Mouse (Mus musculus) forebrain, embryonic 11.5 days (tissue): ENCODE data around the gene Nagk. TPM values are rescaled to one million over a fixed set of nuclear protein-coding genes. Genes with fewer than 3 reads are reported as not detected.
"Not testable (repeated sequence)": the region's sequence is repeated elsewhere in the genome, so short reads cannot be mapped to it uniquely, and the experiment has no call there.

ENCODE experiments used
- ATAC-seq: fragments of 200-750 bp; cut with Nextera tagmentation; replicated peaks from 2 replicates; pipeline ENCODE4 v1.8.0; 2017; ENCODE audit warnings: moderate TSS enrichment; ENCODE audit not compliant: low FRiP score
- DNase-seq: peaks from one replicate; pipeline ENCODE4 v3.0.0-alpha.2; 2017; ENCODE audit warnings: low spot score
- H3K27ac ChIP-seq: fragments of 300-500 bp; sonication (generic); 2 replicates; pipeline ENCODE4 v1.5.1; 2014; ENCODE audit warnings: low read depth, low read length
- H3K27me3 ChIP-seq: fragments of 300-500 bp; sonication (generic); 2 replicates; pipeline ENCODE4 v1.6.1; 2014; ENCODE audit warnings: mild to moderate bottlenecking, low read length, mixed read lengths; ENCODE audit not compliant: control insufficient read depth, insufficient read depth
- H3K36me3 ChIP-seq: fragments of 300-500 bp; sonication (generic); 2 replicates; pipeline ENCODE4 v1.6.1; 2014; ENCODE audit warnings: mild to moderate bottlenecking, low read length, moderate library complexity, mixed read lengths; ENCODE audit not compliant: control insufficient read depth, insufficient read depth
- H3K4me1 ChIP-seq: fragments of 300-500 bp; sonication (generic); replicated peaks from 2 replicates; pipeline ENCODE4 v1.6.1; 2014; ENCODE audit warnings: low read length, mixed read lengths; ENCODE audit not compliant: control insufficient read depth, insufficient read depth
- H3K4me2 ChIP-seq: fragments of 300-500 bp; sonication (generic); 2 replicates; pipeline ENCODE4 v1.6.1; 2014; ENCODE audit warnings: low read depth, mild to moderate bottlenecking, low read length, moderate library complexity, mixed read lengths; ENCODE audit not compliant: severe bottlenecking
- H3K4me3 ChIP-seq: fragments of 300-500 bp; sonication (generic); 2 replicates; pipeline ENCODE4 v1.5.1; 2014; ENCODE audit warnings: low read depth, low read length
- H3K9ac ChIP-seq: fragments of 300-500 bp; sonication (generic); 2 replicates; pipeline ENCODE4 v1.6.1; 2014; ENCODE audit warnings: low read length
- H3K9me3 ChIP-seq: fragments of 300-500 bp; sonication (generic); 2 replicates; pipeline ENCODE4 v1.6.1; 2016; ENCODE audit warnings: low read length, mixed read lengths; ENCODE audit not compliant: control insufficient read depth
- WGBS: fragments of 180-500 bp; shearing (Covaris S2); extraction: QIAGEN DNeasy Blood & Tissue Kit; methylation state at CpG from one replicate; pipeline ENCODE4 v1.1.7; 2014; 5-methylcytosine and 5-hydroxymethylcytosine counted together
- polyA plus RNA-seq: library from polyadenylated mRNA; unstranded; fragments of >200 nt; fragmentation: Nextera tagmentation; extraction: Ambion mirVana; gene quantifications from 2 replicates; pipeline ENCODE4 v1.2.1, GENCODE M21; 2014

The Nagk gene
- polyA plus RNA-seq, 1 experiment from 2014 or later, result 36.0 TPM

GRCm38 (mm10) chr6:83790533-83790932 lies 4.2 kb upstream of the Nagk start:
- H3K27ac ChIP-seq, ATAC-seq, H3K9me3 ChIP-seq, DNase-seq, H3K9ac ChIP-seq, H3K4me2 ChIP-seq, H3K4me3 ChIP-seq, H3K36me3 ChIP-seq, H3K4me1 ChIP-seq, H3K27me3 ChIP-seq: not testable (repeated sequence)
- 91% methylated on average over 5 of the region's 5 CpGs for WGBS

- Histone ChIP-seq H3K36me3 (no peaks in the 10 kb centered on the region), H3K9me3 (no peaks in the 10 kb centered on the region), H3K9ac (no peak overlapping the region), H3K4me3 (no peak overlapping the region), H3K4me1 (peaks cover 6% of the 10 kb centered on the region; the same call in 1 of the 2 replicates), H3K4me2 (no peak overlapping the region), H3K27me3 (no peaks in the 10 kb centered on the region), H3K27ac (no peak overlapping the region)
- DNase-seq, result no peak
- 73% methylated on average over 4 of the region's 4 CpGs for WGBS
- ATAC-seq, result no peak
These were observed 3.4 kb upstream of the Nagk start for GRCm38 (mm10) chr6:83791251-83791890.

DNA sequence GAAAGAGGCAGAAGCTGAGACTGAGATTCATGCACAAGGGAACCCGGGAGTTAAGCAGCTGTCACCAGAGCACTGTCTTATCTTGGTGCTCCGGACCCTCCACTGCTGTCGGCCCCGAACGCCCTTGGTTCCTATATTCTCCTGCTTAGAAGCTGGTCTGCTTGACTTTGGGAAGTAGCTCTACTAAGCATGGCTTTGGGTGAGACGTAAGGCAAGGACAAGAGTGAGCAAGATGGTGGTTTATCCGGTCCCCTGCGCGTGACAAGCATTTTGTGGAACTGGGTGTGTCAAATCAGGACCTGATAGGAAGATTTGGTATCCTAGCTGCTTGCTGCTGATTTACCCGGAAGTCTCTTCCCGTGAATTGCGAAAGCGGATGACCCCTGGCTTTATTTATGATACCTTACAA lies 714 bp downstream of the Nagk start:
- Histone ChIP-seq H3K36me3 (no peaks in the 10 kb centered on the region), H3K9ac (peak overlapping the region; percentile 78), H3K4me2 (peak overlapping the region; percentile 95), H3K9me3 (no peaks in the 10 kb centered on the region), H3K27me3 (no peaks in the 10 kb centered on the region), H3K27ac (peak overlapping the region; percentile 91), H3K4me3 (peak overlapping the region; percentile 66), H3K4me1 (peaks cover 4% of the 10 kb centered on the region; the same call in 1 of the 2 replicates)
- ATAC-seq (no peak; the same call in 1 of the 2 replicates), DNase-seq (no peak)
- 17% methylated on average over 13 of the region's 13 CpGs for WGBS

DNA sequence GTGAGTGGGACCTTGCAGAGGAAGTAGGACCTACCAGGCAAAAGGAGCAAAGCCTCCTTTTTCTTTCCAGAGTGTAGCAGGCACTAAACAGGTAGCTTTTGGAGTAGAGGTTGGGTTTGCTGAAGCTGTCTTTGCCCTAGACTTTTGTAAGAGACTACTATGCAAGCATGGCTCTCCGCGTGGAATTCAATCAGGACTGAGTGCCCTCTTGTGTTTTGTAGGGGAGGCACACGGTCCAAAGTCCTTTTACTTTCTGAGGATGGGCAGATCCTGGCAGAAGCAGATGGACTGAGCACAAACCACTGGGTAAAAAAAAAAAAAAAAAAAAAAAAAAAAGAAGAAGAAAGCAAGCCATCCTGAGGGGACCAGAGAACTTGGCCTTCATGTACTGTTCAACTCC lies 1.9 kb downstream of the Nagk start:
- ATAC-seq (no peak), DNase-seq (no peak)
- no peak overlapping the region for H3K9ac ChIP-seq
- H3K4me1 ChIP-seq, result peaks cover 4% of the 10 kb centered on the region; the same call in 1 of the 2 replicates
- H3K36me3 ChIP-seq, result no peaks in the 10 kb centered on the region
- no peak overlapping the region for H3K27ac ChIP-seq
- no peak overlapping the region for H3K4me2 ChIP-seq
- WGBS, result 62% methylated on average over 3 of the region's 3 CpGs
- no peaks in the 10 kb centered on the region for H3K27me3 ChIP-seq
- no peaks in the 10 kb centered on the region for H3K9me3 ChIP-seq
- no peak overlapping the region for H3K4me3 ChIP-seq

DNA sequence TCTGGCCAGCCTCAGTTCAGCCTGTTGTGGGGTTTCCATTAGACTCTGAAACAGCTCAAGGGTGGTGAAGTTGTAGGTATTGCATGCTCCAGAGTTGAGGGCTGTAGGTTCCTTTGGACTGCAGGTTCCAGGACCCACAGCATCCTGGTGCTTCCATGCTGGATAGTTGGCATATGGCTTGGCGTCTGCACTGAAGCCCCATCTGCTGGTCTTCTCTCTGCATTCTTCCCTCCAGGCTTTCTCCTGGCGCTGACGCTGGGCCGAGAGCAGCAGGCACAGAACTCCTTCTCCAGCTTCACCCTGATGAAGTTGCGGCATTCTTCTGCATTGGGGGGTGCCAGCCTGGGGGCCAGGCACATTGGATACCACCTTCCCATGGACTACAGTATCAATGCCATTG lies 7.3 kb downstream of the Nagk start:
- no peaks in the 10 kb centered on the region for H3K27me3 ChIP-seq
- no peaks in the 10 kb centered on the region for H3K36me3 ChIP-seq
- WGBS, result 92% methylated on average over 5 of the region's 5 CpGs
- ATAC-seq, result no peak
- no peak overlapping the region for H3K4me2 ChIP-seq
- DNase-seq, result no peak
- H3K9me3 ChIP-seq, result no peaks in the 10 kb centered on the region
- no peak overlapping the region for H3K9ac ChIP-seq
- H3K4me3 ChIP-seq, result no peak overlapping the region
- no peak overlapping the region for H3K27ac ChIP-seq
- H3K4me1 ChIP-seq, result no peaks in the 10 kb centered on the region

- Histone ChIP-seq H3K36me3 (no peaks in the 10 kb centered on the region; the same call in 1 of the 2 replicates), H3K9ac (no peak overlapping the region), H3K4me1 (no peaks in the 10 kb centered on the region), H3K4me3 (no peak overlapping the region), H3K4me2 (no peak overlapping the region), H3K9me3 (no peaks in the 10 kb centered on the region), H3K27me3 (no peaks in the 10 kb centered on the region), H3K27ac (no peak overlapping the region)
- ATAC-seq (no peak), DNase-seq (no peak)
- 92% methylated on average over 3 of the region's 3 CpGs for WGBS
These were observed 8.1 kb downstream of the Nagk start for GRCm38 (mm10) chr6:83802846-83803245.

DNA sequence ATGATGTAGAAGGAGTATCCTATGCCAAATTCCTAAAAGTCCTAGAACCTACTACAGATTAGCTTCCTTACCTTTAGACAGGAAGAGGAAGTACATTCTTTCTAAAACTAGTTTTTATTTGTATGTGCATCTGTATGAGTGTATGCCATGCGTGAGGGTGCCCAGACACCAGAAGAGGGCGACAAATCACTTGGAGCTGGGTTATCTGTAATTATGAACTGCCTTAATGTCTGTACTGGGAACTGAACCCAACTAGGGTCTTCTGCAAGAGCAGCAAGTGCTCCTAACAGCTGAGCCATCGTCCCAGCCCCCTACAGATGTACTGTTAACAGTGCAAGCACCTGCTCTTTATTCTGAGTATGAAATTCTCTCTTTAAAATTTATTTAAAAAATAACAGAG lies 21.0 kb downstream of the Nagk start:
- WGBS, result 90% methylated on average over 3 of the region's 3 CpGs
- H3K36me3 ChIP-seq, result no peaks in the 10 kb centered on the region; the same call in 1 of the 2 replicates
- H3K9me3 ChIP-seq, result no peaks in the 10 kb centered on the region
- no peak overlapping the region for H3K4me3 ChIP-seq
- no peak for ATAC-seq
- no peak for DNase-seq
- no peaks in the 10 kb centered on the region for H3K27me3 ChIP-seq
- H3K9ac ChIP-seq, result no peak overlapping the region
- H3K4me2 ChIP-seq, result no peak overlapping the region
- H3K27ac ChIP-seq, result no peak overlapping the region
- peaks cover 8% of the 10 kb centered on the region; the same call in 1 of the 2 replicates for H3K4me1 ChIP-seq

DNA sequence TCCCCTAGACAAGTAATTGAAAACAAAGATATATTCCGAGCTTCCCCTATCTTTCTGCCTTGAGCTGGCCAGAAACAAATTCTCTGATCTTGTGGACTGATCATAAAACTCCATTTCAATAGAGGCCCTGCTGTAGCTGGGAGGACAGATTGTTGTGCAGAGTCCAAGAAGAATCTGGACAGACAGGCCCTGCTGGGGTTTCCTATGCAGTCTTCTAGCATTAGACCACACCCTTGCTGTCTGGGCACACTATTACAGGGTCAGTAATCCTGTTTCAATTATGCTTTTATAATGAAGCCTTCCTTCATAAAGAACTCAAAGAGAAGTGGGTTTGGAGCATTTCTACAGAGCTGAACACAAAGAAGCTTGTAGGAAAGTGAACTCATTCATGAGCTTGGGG lies 24.2 kb downstream of the Nagk start:
- H3K27ac ChIP-seq, result peak overlapping the region; percentile 31; the same call in 1 of the 2 replicates
- no peak for DNase-seq
- WGBS, result 74% methylated on average over 1 of the region's 1 CpGs
- peaks cover 8% of the 10 kb centered on the region; the same call in 1 of the 2 replicates for H3K4me1 ChIP-seq
- no peaks in the 10 kb centered on the region for H3K9me3 ChIP-seq
- H3K27me3 ChIP-seq, result no peaks in the 10 kb centered on the region
- no peaks in the 10 kb centered on the region for H3K36me3 ChIP-seq
- no peak overlapping the region for H3K4me2 ChIP-seq
- H3K4me3 ChIP-seq, result no peak overlapping the region
- ATAC-seq, result no peak
- no peak overlapping the region; the same call in 1 of the 2 replicates for H3K9ac ChIP-seq
